Mouse (Mus musculus): ENCODE data around the gene Cap1. TPM values are rescaled to one million over a fixed set of nuclear protein-coding genes. Genes with fewer than 3 reads are reported as not detected.

The Cap1 gene
- polyA plus RNA-seq, 2 experiments, result 68.0 to 95.8 TPM

DNA sequence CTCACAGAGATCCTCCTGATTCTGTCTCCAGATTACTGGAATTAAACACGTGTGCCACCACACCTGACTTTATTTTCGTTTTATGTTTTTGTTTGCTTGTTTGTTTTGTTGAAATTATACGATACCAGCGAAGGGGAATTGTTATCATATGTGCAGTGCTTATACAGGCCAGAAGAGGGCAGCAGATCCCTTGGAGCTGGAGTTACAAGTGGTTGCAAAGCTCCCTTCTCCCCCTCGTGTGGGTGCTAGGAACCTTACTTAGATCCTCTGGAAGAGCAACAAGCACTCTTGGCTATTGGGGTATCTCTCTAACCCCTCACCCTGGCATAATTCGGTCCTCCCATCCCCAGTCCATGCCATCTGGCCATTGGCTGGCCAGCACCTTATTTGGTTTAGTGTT lies 24.7 kb upstream of the Cap1 start:
- Histone ChIP-seq H3K9me3 (ENCODE audit: control insufficient read depth, low read length) (no peaks in the 10 kb centered on the region), H3K36me3 (ENCODE audit: control insufficient read depth, insufficient read depth, low read length) (no peaks in the 10 kb centered on the region), H3K4me3 (replicated peaks; ENCODE audit: low read length) (no peak overlapping the region), H3K27ac (replicated peaks; ENCODE audit: low read depth, low read length) (no peak overlapping the region), H3K4me1 (ENCODE audit: control insufficient read depth, insufficient read depth, low read length) (0 out of 2 replicates have a peak, but pooled peaks cover 1% of the 10 kb centered on the region), H3K4me2 (replicated peaks; ENCODE audit: low read depth, low read length, severe bottlenecking) (no peak overlapping the region), H3K9ac (ENCODE audit: low read depth, low read length, severe bottlenecking) (no peak overlapping the region), H3K27me3 (ENCODE audit: control insufficient read depth, insufficient read depth, low read length) (no peaks in the 10 kb centered on the region)
- no peak for ATAC-seq (ENCODE audit: low FRiP score, low read depth)
- 48% methylated on average over 6 of the region's 6 CpGs for WGBS
- DNase-seq (ENCODE audit: low spot score), result no peak
- no peak for TF ChIP-seq POLR2A (IDR thresholded peaks at IDR 0.05; ENCODE audit: borderline replicate concordance, extremely low read depth, insufficient read depth, insufficient read length)

DNA sequence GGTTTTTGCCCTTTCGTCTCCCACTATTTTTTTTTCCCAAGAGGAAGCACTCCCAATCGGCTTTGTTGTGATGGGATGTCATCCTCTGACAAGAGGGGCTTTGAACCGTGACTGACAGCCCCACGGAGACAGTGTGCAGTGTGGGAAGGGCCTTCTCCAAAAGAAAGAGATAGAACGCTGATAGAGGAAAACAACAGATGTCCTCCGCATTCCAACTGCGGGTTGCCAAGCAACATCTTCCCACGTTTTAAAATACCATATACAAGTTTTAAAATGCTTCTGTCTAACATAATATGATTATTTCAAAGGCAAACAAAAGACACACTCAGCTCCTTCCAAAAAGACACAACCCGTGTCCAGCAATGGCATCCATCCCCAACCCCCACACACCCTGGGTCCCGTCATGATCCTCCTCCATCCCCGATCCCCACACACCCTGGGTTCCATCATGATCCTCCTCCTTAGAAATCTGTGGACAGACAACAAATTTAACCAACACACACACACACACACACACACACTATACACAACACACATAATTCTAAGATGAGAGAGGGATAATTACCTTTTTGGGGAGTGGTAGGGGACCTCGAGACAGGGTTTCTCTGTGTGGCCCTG lies 23.8 kb upstream of the Cap1 start:
- Histone ChIP-seq H3K9me3 (ENCODE audit: control insufficient read depth, low read length) (no peaks in the 10 kb centered on the region), H3K4me2 (replicated peaks; ENCODE audit: low read depth, low read length, severe bottlenecking) (no peak overlapping the region), H3K4me1 (ENCODE audit: control insufficient read depth, insufficient read depth, low read length) (0 out of 2 replicates have a peak, but pooled peaks cover 6% of the 10 kb centered on the region), H3K9ac (ENCODE audit: low read depth, low read length, severe bottlenecking) (no peak overlapping the region), H3K27me3 (ENCODE audit: control insufficient read depth, insufficient read depth, low read length) (no peaks in the 10 kb centered on the region), H3K4me3 (replicated peaks; ENCODE audit: low read length) (no peak overlapping the region), H3K27ac (replicated peaks; ENCODE audit: low read depth, low read length) (no peak overlapping the region), H3K36me3 (ENCODE audit: control insufficient read depth, insufficient read depth, low read length) (no peaks in the 10 kb centered on the region)
- DNase-seq (ENCODE audit: low spot score) (no peak), ATAC-seq (ENCODE audit: low FRiP score, low read depth) (no peak)
- WGBS, result 71% methylated on average over 12 of the region's 12 CpGs
- no peak for TF ChIP-seq POLR2A (IDR thresholded peaks at IDR 0.05; ENCODE audit: borderline replicate concordance, extremely low read depth, insufficient read depth, insufficient read length)

DNA sequence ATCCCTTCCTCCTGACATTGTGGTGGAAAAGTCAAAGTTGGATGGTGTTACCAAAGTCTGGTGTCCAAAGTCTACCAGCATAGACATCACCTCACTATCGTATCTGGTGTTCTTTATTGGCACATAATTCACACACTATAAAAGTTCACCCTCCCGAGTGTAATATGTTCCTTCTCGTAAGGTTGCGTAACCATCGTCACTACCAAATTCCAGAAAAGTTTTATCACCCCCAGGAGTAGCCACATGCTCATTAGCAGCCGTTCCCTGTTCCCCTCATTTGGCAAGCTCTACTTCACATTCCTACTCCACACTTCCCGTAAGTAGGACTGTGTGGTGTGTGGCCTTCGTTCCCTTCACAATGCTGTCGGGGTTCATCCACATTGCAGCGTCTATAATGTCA lies 19.5 kb upstream of the Cap1 start:
- DNase-seq (ENCODE audit: low spot score) (peak; percentile 42), ATAC-seq (ENCODE audit: low FRiP score, low read depth) (peak; percentile 72)
- no peaks in the 10 kb centered on the region for H3K27me3 ChIP-seq (ENCODE audit: control insufficient read depth, insufficient read depth, low read length)
- H3K4me2 ChIP-seq (replicated peaks; ENCODE audit: low read depth, low read length, severe bottlenecking), result no peak overlapping the region
- 31% methylated on average over 10 of the region's 10 CpGs for WGBS
- H3K4me1 ChIP-seq (ENCODE audit: control insufficient read depth, insufficient read depth, low read length), result 0 out of 2 replicates have a peak, but pooled peaks cover 6% of the 10 kb centered on the region
- no peak overlapping the region for H3K27ac ChIP-seq (replicated peaks; ENCODE audit: low read depth, low read length)
- no peak for TF ChIP-seq POLR2A (IDR thresholded peaks at IDR 0.05; ENCODE audit: borderline replicate concordance, extremely low read depth, insufficient read depth, insufficient read length)
- H3K36me3 ChIP-seq (ENCODE audit: control insufficient read depth, insufficient read depth, low read length), result no peaks in the 10 kb centered on the region
- H3K4me3 ChIP-seq (replicated peaks; ENCODE audit: low read length), result no peak overlapping the region
- H3K9me3 ChIP-seq (ENCODE audit: control insufficient read depth, low read length), result no peaks in the 10 kb centered on the region
- H3K9ac ChIP-seq (ENCODE audit: low read depth, low read length, severe bottlenecking), result no peak overlapping the region

DNA sequence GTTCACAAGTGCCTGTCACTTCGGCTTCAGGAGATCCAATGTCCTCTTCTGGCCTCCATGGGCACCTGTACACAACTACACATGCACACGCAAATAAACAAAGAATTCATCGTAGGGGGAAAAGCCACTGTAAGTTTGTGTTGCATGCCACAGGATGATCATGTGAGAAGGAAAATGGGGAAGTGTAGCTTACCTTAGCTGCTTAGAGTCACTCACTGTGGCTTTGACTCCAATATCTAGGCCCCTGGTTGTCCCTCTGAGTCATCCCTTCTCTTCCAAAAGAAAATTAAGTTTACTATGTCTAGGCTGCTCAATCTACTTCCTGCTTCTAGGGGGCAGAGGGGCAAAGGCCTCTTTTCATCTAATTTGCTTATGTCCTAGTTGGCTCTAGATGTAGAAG lies 17.9 kb upstream of the Cap1 start:
- H3K27me3 ChIP-seq (ENCODE audit: control insufficient read depth, insufficient read depth, low read length), result no peaks in the 10 kb centered on the region
- H3K9me3 ChIP-seq (ENCODE audit: control insufficient read depth, low read length), result no peaks in the 10 kb centered on the region
- H3K4me1 ChIP-seq (ENCODE audit: control insufficient read depth, insufficient read depth, low read length), result 0 out of 2 replicates have a peak, but pooled peaks cover 6% of the 10 kb centered on the region
- H3K36me3 ChIP-seq (ENCODE audit: control insufficient read depth, insufficient read depth, low read length), result no peaks in the 10 kb centered on the region
- H3K4me2 ChIP-seq (replicated peaks; ENCODE audit: low read depth, low read length, severe bottlenecking), result no peak overlapping the region
- TF ChIP-seq POLR2A (IDR thresholded peaks at IDR 0.05; ENCODE audit: borderline replicate concordance, extremely low read depth, insufficient read depth, insufficient read length), result no peak
- no peak overlapping the region for H3K9ac ChIP-seq (ENCODE audit: low read depth, low read length, severe bottlenecking)
- no peak for DNase-seq (ENCODE audit: low spot score)
- ATAC-seq (ENCODE audit: low FRiP score, low read depth), result no peak
- H3K4me3 ChIP-seq (replicated peaks; ENCODE audit: low read length), result no peak overlapping the region
- H3K27ac ChIP-seq (replicated peaks; ENCODE audit: low read depth, low read length), result no peak overlapping the region
- WGBS, result 90% methylated on average over 3 of the region's 3 CpGs

DNA sequence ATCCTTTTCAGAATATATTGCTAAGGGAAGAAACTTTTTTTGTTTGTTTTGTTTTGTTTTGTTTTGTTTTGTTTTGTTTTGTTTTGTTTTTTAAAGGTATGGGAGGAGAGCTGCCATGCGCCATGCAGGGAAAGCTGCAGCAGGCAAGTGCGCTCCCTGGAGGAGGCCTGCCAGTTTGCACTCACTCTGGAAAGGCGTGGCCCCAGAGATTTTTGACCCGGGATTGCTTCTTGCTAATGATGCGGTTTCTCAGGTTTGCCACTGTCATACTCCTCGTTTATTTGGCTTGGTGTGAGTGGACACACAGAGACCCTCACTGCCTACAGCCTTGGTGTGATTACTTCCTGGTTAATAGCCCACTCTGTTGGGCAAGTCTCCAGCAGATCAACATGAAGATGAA lies 16.3 kb upstream of the Cap1 start:
- no peak overlapping the region for H3K4me2 ChIP-seq (replicated peaks; ENCODE audit: low read depth, low read length, severe bottlenecking)
- no peaks in the 10 kb centered on the region for H3K36me3 ChIP-seq (ENCODE audit: control insufficient read depth, insufficient read depth, low read length)
- ATAC-seq (ENCODE audit: low FRiP score, low read depth) (no peak), DNase-seq (ENCODE audit: low spot score) (no peak)
- H3K4me1 ChIP-seq (ENCODE audit: control insufficient read depth, insufficient read depth, low read length), result 0 out of 2 replicates have a peak, but pooled peaks cover 6% of the 10 kb centered on the region
- no peak overlapping the region for H3K4me3 ChIP-seq (replicated peaks; ENCODE audit: low read length)
- no peak overlapping the region for H3K9ac ChIP-seq (ENCODE audit: low read depth, low read length, severe bottlenecking)
- 21% methylated on average over 6 of the region's 6 CpGs for WGBS
- no peaks in the 10 kb centered on the region for H3K9me3 ChIP-seq (ENCODE audit: control insufficient read depth, low read length)
- no peak overlapping the region for H3K27ac ChIP-seq (replicated peaks; ENCODE audit: low read depth, low read length)
- TF ChIP-seq POLR2A (IDR thresholded peaks at IDR 0.05; ENCODE audit: borderline replicate concordance, extremely low read depth, insufficient read depth, insufficient read length), result no peak
- no peaks in the 10 kb centered on the region for H3K27me3 ChIP-seq (ENCODE audit: control insufficient read depth, insufficient read depth, low read length)

All from limb, embryonic 14.5 days (tissue).